Mouse (Mus musculus) large intestine, adult 2 months (tissue): Measurements from ENCODE around the gene Hoxd11. TPM values are rescaled to one million over a fixed set of nuclear protein-coding genes. Genes with fewer than 3 reads are reported as not detected.

Source experiments
- DNase-seq: peaks from one replicate; pipeline ENCODE4 v3.0.0-alpha.2; 2012; ENCODE audit warnings: low read depth, low spot score
- WGBS: fragments of 180-500 bp; shearing (Covaris S2); methylation state at CpG from one replicate; pipeline ENCODE4 v1.1.7; 2018; 5-methylcytosine and 5-hydroxymethylcytosine counted together
- polyA plus RNA-seq: library from polyadenylated mRNA; depleted of rRNA; stranded (reverse); fragments of >200 nt; gene quantifications from 2 replicates; pipeline ENCODE4 v1.2.3, GENCODE M21; 2012

Gene Hoxd11
- polyA plus RNA-seq, 1 experiment: not detected

GRCm38 (mm10) chr2:74722949-74723348 lies 43.6 kb downstream of the Hoxd11 start:
- 69% methylated on average over 8 of the region's 8 CpGs for WGBS
- no peak for DNase-seq

- DNase-seq: no peak
- WGBS: 51% methylated on average over 7 of the region's 7 CpGs
These were observed 45.1 kb downstream of the Hoxd11 start for GRCm38 (mm10) chr2:74724244-74725015.

- WGBS: 78% methylated on average over 17 of the region's 17 CpGs
- no peak for DNase-seq
These were observed 45.8 kb downstream of the Hoxd11 start for GRCm38 (mm10) chr2:74725171-74725570.

GRCm38 (mm10) chr2:74726551-74726950 lies 47.2 kb downstream of the Hoxd11 start, which contains the start of gene Gm28230:
Gm28230 (plus strand) TSS chr2:74726728.
- WGBS: 68% methylated on average over 5 of the region's 5 CpGs
- DNase-seq: no peak

GRCm38 (mm10) chr2:74726973-74727639 lies 47.7 kb downstream of the Hoxd11 start:
- no peak for DNase-seq
- 53% methylated on average over 43 of the region's 43 CpGs for WGBS

- WGBS: 41% methylated on average over 25 of the region's 25 CpGs
- no peak for DNase-seq
These were observed 48.4 kb downstream of the Hoxd11 start for GRCm38 (mm10) chr2:74727640-74728302.

- no peak for DNase-seq
- WGBS: 68% methylated on average over 13 of the region's 13 CpGs
These were observed 48.9 kb downstream of the Hoxd11 start for GRCm38 (mm10) chr2:74728303-74728680.

- no peak for DNase-seq
- 71% methylated on average over 8 of the region's 8 CpGs for WGBS
These were observed 51.0 kb downstream of the Hoxd11 start for GRCm38 (mm10) chr2:74730331-74730730.

- no peak for DNase-seq
These were observed 51.7 kb downstream of the Hoxd11 start for GRCm38 (mm10) chr2:74731055-74731454.

- no peak for DNase-seq
- 42% methylated on average over 9 of the region's 9 CpGs for WGBS
These were observed 52.6 kb downstream of the Hoxd11 start for GRCm38 (mm10) chr2:74731799-74732512.

- DNase-seq: no peak
- 14% methylated on average over 52 of the region's 52 CpGs for WGBS
These were observed 53.4 kb downstream of the Hoxd11 start for GRCm38 (mm10) chr2:74732513-74733316.

- no peak for DNase-seq
- WGBS: 15% methylated on average over 16 of the region's 16 CpGs
These were observed 53.9 kb downstream of the Hoxd11 start for GRCm38 (mm10) chr2:74733317-74733661.

- DNase-seq: no peak
- WGBS: 22% methylated on average over 6 of the region's 6 CpGs
These were observed 54.4 kb downstream of the Hoxd11 start for GRCm38 (mm10) chr2:74733765-74734164.

- 10% methylated on average over 13 of the region's 13 CpGs for WGBS
- no peak for DNase-seq
These were observed 55.1 kb downstream of the Hoxd11 start for GRCm38 (mm10) chr2:74734451-74734850.

GRCm38 (mm10) chr2:74734996-74735811 lies 55.8 kb downstream of the Hoxd11 start:
- WGBS: 54% methylated on average over 27 of the region's 27 CpGs
- no peak for DNase-seq

GRCm38 (mm10) chr2:74735851-74736687 lies 56.7 kb downstream of the Hoxd11 start:
- WGBS: 43% methylated on average over 42 of the region's 42 CpGs

More at GRCm38 (mm10) chr2:74735851-74736687, 56.7 kb downstream of the Hoxd11 start:
- DNase-seq: no peak
